Mouse (Mus musculus): ENCODE measurements around the gene Nfe2.

Gene Nfe2

GRCm38 (mm10) chr15:103257790-103258728 lies at the start of gene Nfe2:
Gene Nfe2, minus strand, starts transcription at chr15:103258403.
- peak; percentile 52 for DNase-seq (ENCODE audit: extremely low spot score)

GRCm38 (mm10) chr15:103307125-103307524 lies 48.9 kb upstream of the Nfe2 start:
- DNase-seq (ENCODE audit: extremely low spot score): peak; percentile 94

GRCm38 (mm10) chr15:103305792-103306645 lies 47.8 kb upstream of the Nfe2 start:
- DNase-seq (ENCODE audit: extremely low spot score): no peak

GRCm38 (mm10) chr15:103305070-103305678 lies 47.0 kb upstream of the Nfe2 start:
- DNase-seq (ENCODE audit: extremely low spot score): peak; percentile 99

GRCm38 (mm10) chr15:103304616-103304969 lies 46.4 kb upstream of the Nfe2 start:
- no peak for DNase-seq (ENCODE audit: extremely low spot score)

GRCm38 (mm10) chr15:103303916-103304615 lies 45.9 kb upstream of the Nfe2 start:
- peak; percentile 70 for DNase-seq (ENCODE audit: extremely low spot score)

GRCm38 (mm10) chr15:103302341-103303021 lies 44.3 kb upstream of the Nfe2 start:
- DNase-seq (ENCODE audit: extremely low spot score): peak; percentile 76

- DNase-seq (ENCODE audit: extremely low spot score): no peak
Observed at GRCm38 (mm10) chr15:103301547-103302340, 43.5 kb upstream of the Nfe2 start.

- peak; percentile 70 for DNase-seq (ENCODE audit: extremely low spot score)
Observed at GRCm38 (mm10) chr15:103301046-103301445, 42.8 kb upstream of the Nfe2 start.

GRCm38 (mm10) chr15:103300560-103300959 lies 42.4 kb upstream of the Nfe2 start:
- DNase-seq (ENCODE audit: extremely low spot score): no peak

GRCm38 (mm10) chr15:103300067-103300471 lies 41.9 kb upstream of the Nfe2 start:
- peak; percentile 70 for DNase-seq (ENCODE audit: extremely low spot score)

GRCm38 (mm10) chr15:103299644-103300043 lies 41.4 kb upstream of the Nfe2 start:
- no peak for DNase-seq (ENCODE audit: extremely low spot score)

GRCm38 (mm10) chr15:103298861-103299616 lies 40.8 kb upstream of the Nfe2 start:
- DNase-seq (ENCODE audit: extremely low spot score): no peak

- DNase-seq (ENCODE audit: extremely low spot score): no peak
Observed at GRCm38 (mm10) chr15:103298026-103298425, 39.8 kb upstream of the Nfe2 start.

GRCm38 (mm10) chr15:103297313-103297712 lies 39.1 kb upstream of the Nfe2 start:
- DNase-seq (ENCODE audit: extremely low spot score): no peak

- peak; percentile 65 for DNase-seq (ENCODE audit: extremely low spot score)
Observed at GRCm38 (mm10) chr15:103295851-103296250, 37.6 kb upstream of the Nfe2 start.

- DNase-seq (ENCODE audit: extremely low spot score): no peak
Observed at GRCm38 (mm10) chr15:103294649-103295048, 36.4 kb upstream of the Nfe2 start.

GRCm38 (mm10) chr15:103293375-103293774 lies 35.2 kb upstream of the Nfe2 start:
- DNase-seq (ENCODE audit: extremely low spot score): no peak

GRCm38 (mm10) chr15:103292673-103293345 lies 34.6 kb upstream of the Nfe2 start:
- no peak for DNase-seq (ENCODE audit: extremely low spot score)

Measured in embryo, embryonic 9.5 days (tissue).